Mouse (Mus musculus) c-Kit-negative CD71-positive TER-119-positive erythroid progenitor cells, embryonic 14.5 days (primary cell): Measurements from ENCODE around the gene Tmem121.
"Not testable (repeated sequence)": the region's sequence is repeated elsewhere in the genome, so short reads cannot be mapped to it uniquely, and the experiment has no call there.

Experiments
- DNase-seq: peaks from one replicate; pipeline ENCODE4 v3.0.0-alpha.2; 2013; ENCODE audit warnings: low read depth, low spot score

Gene Tmem121

GRCm38 (mm10) chr12:113186326-113187010 is 738 bp downstream of the Tmem121 start:
- DNase-seq: no peak

GRCm38 (mm10) chr12:113187011-113187375 is 1.3 kb downstream of the Tmem121 start:
- DNase-seq: no peak

- DNase-seq: peak; percentile 6
Observed at GRCm38 (mm10) chr12:113187584-113188295, 2.0 kb downstream of the Tmem121 start.

- no peak for DNase-seq
Observed at GRCm38 (mm10) chr12:113188349-113189055, 2.8 kb downstream of the Tmem121 start.

- no peak for DNase-seq
Observed at GRCm38 (mm10) chr12:113193423-113193822, 7.7 kb downstream of the Tmem121 start.

- DNase-seq: not testable (repeated sequence)
Observed at GRCm38 (mm10) chr12:113199132-113199531, 13.4 kb downstream of the Tmem121 start.

- no peak for DNase-seq
Observed at GRCm38 (mm10) chr12:113201301-113201700, 15.6 kb downstream of the Tmem121 start.

- no peak for DNase-seq
Observed at GRCm38 (mm10) chr12:113202008-113202407, 16.3 kb downstream of the Tmem121 start.

GRCm38 (mm10) chr12:113203522-113203921 is 17.8 kb downstream of the Tmem121 start:
- DNase-seq: no peak

- DNase-seq: no peak
Observed at GRCm38 (mm10) chr12:113205251-113205942, 19.7 kb downstream of the Tmem121 start.

GRCm38 (mm10) chr12:113207737-113208136 is 22.0 kb downstream of the Tmem121 start:
- DNase-seq: no peak

GRCm38 (mm10) chr12:113210586-113211378 is 25.1 kb downstream of the Tmem121 start:
- DNase-seq: no peak

GRCm38 (mm10) chr12:113211772-113212171 is 26.0 kb downstream of the Tmem121 start:
- no peak for DNase-seq

GRCm38 (mm10) chr12:113212326-113212924 is 26.7 kb downstream of the Tmem121 start:
- no peak for DNase-seq

- DNase-seq: no peak
Observed at GRCm38 (mm10) chr12:113213226-113213625, 27.5 kb downstream of the Tmem121 start.

- DNase-seq: no peak
Observed at GRCm38 (mm10) chr12:113214072-113214808, 28.5 kb downstream of the Tmem121 start.

GRCm38 (mm10) chr12:113214972-113215666 is 29.4 kb downstream of the Tmem121 start:
- DNase-seq: no peak

- no peak for DNase-seq
Observed at GRCm38 (mm10) chr12:113215667-113216346, 30.1 kb downstream of the Tmem121 start.
